Mouse (Mus musculus): ENCODE results near the gene Mgat5. TPM values are rescaled to one million over a fixed set of nuclear protein-coding genes. Genes with fewer than 3 reads are reported as not detected.
A peak's percentile ranks its signal among the peaks of the same experiment; 100 is the strongest.

The Mgat5 gene
- polyA plus RNA-seq, 1 experiment from 2014 or later, result 8.9 TPM

DNA sequence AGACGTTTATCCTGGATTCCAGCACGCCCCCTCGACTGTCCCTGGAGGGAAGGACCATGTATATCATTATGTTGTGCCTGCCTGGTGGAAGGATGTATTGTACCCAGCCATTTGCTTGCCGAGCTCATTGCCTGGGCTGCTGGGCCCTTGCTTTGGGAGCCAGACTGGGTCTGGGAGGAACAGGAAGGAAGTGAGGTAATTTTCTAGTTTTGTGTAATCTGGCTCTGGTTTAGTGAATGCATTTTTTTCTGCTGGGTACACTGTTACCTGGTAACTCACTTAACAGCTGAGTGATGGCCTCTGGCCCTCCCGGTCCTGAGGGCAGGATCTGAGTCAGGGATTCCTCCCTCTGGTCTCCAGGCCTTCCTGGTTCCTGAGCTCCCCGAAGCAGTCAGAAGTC is 35.1 kb downstream of the Mgat5 start:
- H3K4me3 ChIP-seq (ENCODE audit: low read depth, low read length), result no peak overlapping the region
- H3K4me2 ChIP-seq (replicated peaks; ENCODE audit: low read depth, low read length), result no peak overlapping the region
- H3K9ac ChIP-seq (replicated peaks; ENCODE audit: low read depth, low read length), result no peak overlapping the region
- H3K36me3 ChIP-seq (ENCODE audit: control insufficient read depth, insufficient read depth, low read length), result no peaks in the 10 kb centered on the region
- no peaks in the 10 kb centered on the region for H3K27me3 ChIP-seq (ENCODE audit: control insufficient read depth, insufficient read depth, low read length)
- H3K9me3 ChIP-seq (ENCODE audit: control insufficient read depth, low read depth, low read length), result no peaks in the 10 kb centered on the region
- 48% methylated on average over 6 of the region's 6 CpGs for WGBS
- H3K4me1 ChIP-seq (ENCODE audit: control insufficient read depth, insufficient read depth, low read length), result peaks cover 4% of the 10 kb centered on the region
- H3K27ac ChIP-seq (ENCODE audit: low read length), result no peak overlapping the region
- peak; percentile 21; the same call in 1 of the 2 replicates for ATAC-seq (ENCODE audit: insufficient number of reproducible peaks, insufficient read depth, low FRiP score, low read depth)

DNA sequence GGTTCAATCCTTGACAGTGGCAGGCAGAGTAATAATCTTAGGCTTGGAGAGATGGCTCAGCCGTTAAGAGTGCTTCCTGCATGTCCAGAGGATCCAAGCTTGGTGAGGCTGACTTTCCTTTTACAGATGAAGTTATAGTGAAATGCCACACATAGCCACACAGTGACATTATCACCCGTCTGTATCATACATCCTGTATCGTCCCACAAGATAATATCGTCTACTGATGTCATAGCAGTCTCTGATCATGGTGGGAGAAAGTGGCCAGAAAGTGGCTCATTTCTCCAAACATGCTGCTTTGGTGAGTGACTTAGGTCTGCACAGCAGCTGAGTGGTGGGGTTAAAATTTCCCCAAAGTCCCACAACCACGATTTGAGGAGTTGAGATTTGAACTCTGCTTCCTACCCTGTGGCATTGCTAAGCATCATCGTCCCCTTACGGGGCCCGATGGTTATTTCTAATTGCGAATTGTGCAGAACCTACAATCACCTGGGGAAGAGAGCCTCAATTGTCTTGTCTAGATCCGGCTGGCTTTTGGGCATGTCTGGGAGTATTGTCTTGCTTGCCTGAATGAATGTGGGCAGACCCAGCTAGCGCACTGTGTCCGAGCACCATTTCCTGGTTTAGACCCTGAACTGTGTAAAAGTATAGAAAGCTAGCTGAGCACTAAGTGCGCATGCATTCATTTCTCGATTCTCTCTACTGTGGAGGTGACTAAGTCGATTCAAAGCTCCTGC is 37.5 kb downstream of the Mgat5 start:
- Histone ChIP-seq H3K27me3 (ENCODE audit: control insufficient read depth, insufficient read depth, low read length) (no peaks in the 10 kb centered on the region), H3K36me3 (ENCODE audit: control insufficient read depth, insufficient read depth, low read length) (no peaks in the 10 kb centered on the region), H3K27ac (ENCODE audit: low read length) (no peak overlapping the region), H3K4me2 (replicated peaks; ENCODE audit: low read depth, low read length) (no peak overlapping the region), H3K9me3 (ENCODE audit: control insufficient read depth, low read depth, low read length) (no peaks in the 10 kb centered on the region), H3K4me1 (ENCODE audit: control insufficient read depth, insufficient read depth, low read length) (peaks cover 4% of the 10 kb centered on the region), H3K9ac (replicated peaks; ENCODE audit: low read depth, low read length) (no peak overlapping the region), H3K4me3 (ENCODE audit: low read depth, low read length) (no peak overlapping the region)
- 85% methylated on average over 15 of the region's 15 CpGs for WGBS
- no peak for ATAC-seq (ENCODE audit: insufficient number of reproducible peaks, insufficient read depth, low FRiP score, low read depth)

DNA sequence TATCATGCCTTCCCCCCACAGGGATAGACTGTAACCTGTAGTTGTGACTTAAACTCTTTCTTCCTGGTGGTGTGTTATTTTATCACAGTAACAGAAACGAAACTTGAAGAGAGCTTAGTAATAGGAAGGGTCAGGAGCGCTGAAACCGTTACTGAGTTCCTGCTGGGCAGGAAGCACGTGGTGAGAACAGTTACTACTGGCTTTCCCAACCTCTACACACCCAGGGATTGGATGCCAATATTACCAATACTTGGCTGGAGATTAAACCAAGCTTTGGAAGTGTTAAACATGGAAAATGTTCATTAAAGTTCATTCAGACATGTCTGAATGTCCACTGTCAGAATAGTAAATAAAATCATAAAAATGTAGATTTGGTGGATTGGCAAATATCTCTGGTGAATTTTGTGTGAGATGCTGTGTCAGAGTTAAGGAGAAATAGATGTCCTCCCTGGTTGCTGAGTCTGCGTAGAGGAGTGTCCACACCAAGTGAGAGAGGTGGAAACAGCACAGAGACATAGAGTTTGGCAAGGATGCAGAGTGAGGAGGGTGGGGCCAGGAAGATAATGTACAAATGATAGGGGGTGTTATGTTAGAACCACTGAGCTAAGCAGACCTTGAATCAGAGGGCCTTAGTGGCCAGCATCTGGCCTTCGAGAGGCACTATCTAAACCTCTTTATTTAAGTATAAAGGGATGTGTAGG is 38.2 kb downstream of the Mgat5 start:
- no peak for ATAC-seq (ENCODE audit: insufficient number of reproducible peaks, insufficient read depth, low FRiP score, low read depth)
- Histone ChIP-seq H3K9ac (replicated peaks; ENCODE audit: low read depth, low read length) (no peak overlapping the region), H3K4me2 (replicated peaks; ENCODE audit: low read depth, low read length) (no peak overlapping the region), H3K36me3 (ENCODE audit: control insufficient read depth, insufficient read depth, low read length) (no peaks in the 10 kb centered on the region), H3K27me3 (ENCODE audit: control insufficient read depth, insufficient read depth, low read length) (no peaks in the 10 kb centered on the region), H3K9me3 (ENCODE audit: control insufficient read depth, low read depth, low read length) (no peaks in the 10 kb centered on the region), H3K27ac (ENCODE audit: low read length) (no peak overlapping the region), H3K4me3 (ENCODE audit: low read depth, low read length) (no peak overlapping the region), H3K4me1 (ENCODE audit: control insufficient read depth, insufficient read depth, low read length) (peaks cover 4% of the 10 kb centered on the region)
- 70% methylated on average over 6 of the region's 6 CpGs for WGBS

DNA sequence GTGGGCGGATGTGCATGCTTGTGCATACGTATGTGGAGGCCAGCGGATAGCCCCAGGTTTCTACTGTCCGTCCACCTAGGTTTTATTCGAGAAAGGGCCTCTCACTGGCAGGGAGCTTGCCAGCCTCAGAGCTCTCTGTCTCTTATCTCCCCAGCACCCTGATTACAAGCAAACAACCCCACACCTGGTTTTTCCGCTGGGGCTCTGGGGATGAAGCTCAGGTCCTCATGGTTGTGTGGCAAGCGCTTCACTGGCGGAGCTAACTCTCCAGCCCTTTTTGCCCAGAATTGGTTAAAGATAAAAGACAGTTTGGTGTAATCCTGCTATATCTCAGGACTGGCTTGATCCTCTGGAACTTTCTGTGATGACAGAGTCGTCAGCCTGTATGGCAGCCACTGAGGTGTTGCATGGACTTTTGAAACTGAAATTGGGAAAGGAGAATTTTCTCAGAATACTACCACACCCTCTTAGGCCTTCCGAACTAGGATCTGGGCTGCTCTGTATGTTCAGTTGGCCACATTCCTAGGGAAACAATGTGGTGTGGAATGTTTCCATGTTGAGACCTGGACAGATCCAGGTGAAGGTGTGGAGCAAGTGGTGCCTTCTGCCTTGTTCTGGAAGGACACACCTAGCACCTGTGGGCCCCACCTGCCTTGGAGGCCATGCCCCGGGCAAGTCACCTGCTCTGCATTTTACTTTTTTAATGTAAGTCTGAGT is 39.4 kb downstream of the Mgat5 start:
- no peak overlapping the region for H3K4me3 ChIP-seq (ENCODE audit: low read depth, low read length)
- WGBS, result 80% methylated on average over 11 of the region's 11 CpGs
- H3K9ac ChIP-seq (replicated peaks; ENCODE audit: low read depth, low read length), result no peak overlapping the region
- ATAC-seq (ENCODE audit: insufficient number of reproducible peaks, insufficient read depth, low FRiP score, low read depth), result no peak
- no peaks in the 10 kb centered on the region for H3K36me3 ChIP-seq (ENCODE audit: control insufficient read depth, insufficient read depth, low read length)
- H3K4me1 ChIP-seq (ENCODE audit: control insufficient read depth, insufficient read depth, low read length), result peaks cover 4% of the 10 kb centered on the region
- H3K4me2 ChIP-seq (replicated peaks; ENCODE audit: low read depth, low read length), result no peak overlapping the region
- no peaks in the 10 kb centered on the region for H3K9me3 ChIP-seq (ENCODE audit: control insufficient read depth, low read depth, low read length)
- no peak overlapping the region for H3K27ac ChIP-seq (ENCODE audit: low read length)
- H3K27me3 ChIP-seq (ENCODE audit: control insufficient read depth, insufficient read depth, low read length), result no peaks in the 10 kb centered on the region

DNA sequence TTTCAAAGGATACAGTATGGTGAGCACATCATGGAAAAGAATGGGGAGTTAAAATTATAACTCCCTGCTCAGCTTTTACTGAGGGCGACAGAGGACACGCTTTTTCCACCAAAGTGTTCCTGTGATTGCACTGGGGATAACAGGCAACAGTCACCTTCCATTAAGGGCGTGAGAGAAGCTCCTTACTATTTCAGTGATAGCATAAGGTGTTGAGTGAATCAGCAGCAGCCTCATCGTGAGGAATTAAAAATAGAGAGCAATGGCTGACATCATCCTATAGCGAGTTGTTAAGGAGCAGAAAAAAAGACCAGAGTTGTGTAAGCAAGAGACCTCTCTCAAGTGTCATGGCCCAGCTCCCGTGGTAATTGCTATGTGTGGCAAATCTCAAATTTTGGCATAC is 41.3 kb downstream of the Mgat5 start:
- no peak for ATAC-seq (ENCODE audit: insufficient number of reproducible peaks, insufficient read depth, low FRiP score, low read depth)
- Histone ChIP-seq H3K9ac (replicated peaks; ENCODE audit: low read depth, low read length) (no peak overlapping the region), H3K27ac (ENCODE audit: low read length) (no peak overlapping the region), H3K4me1 (ENCODE audit: control insufficient read depth, insufficient read depth, low read length) (peaks cover 4% of the 10 kb centered on the region; the same call in 1 of the 2 replicates), H3K27me3 (ENCODE audit: control insufficient read depth, insufficient read depth, low read length) (no peaks in the 10 kb centered on the region), H3K4me2 (replicated peaks; ENCODE audit: low read depth, low read length) (no peak overlapping the region), H3K9me3 (ENCODE audit: control insufficient read depth, low read depth, low read length) (no peaks in the 10 kb centered on the region), H3K36me3 (ENCODE audit: control insufficient read depth, insufficient read depth, low read length) (no peaks in the 10 kb centered on the region), H3K4me3 (ENCODE audit: low read depth, low read length) (no peak overlapping the region)
- 80% methylated on average over 6 of the region's 6 CpGs for WGBS

DNA sequence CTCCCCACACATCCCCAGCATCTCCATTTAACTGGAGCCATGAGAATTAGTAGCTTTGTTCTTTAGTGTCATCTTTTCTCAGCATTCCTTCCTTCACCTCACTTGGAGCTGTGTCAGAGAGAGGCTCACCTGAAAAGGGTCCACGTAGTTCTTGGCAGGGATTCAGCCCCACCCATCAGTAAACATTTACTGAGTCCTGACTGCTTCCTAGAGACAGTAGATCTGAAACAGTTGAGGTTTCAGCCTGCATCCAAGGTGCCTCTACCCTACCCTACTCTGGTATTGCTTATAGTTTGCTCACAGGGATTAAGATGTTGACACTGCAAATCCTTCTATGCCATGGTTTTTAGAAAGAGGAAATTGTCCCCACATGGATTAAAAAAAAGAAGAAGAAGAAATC is 43.6 kb downstream of the Mgat5 start:
- H3K4me3 ChIP-seq (ENCODE audit: low read depth, low read length), result no peak overlapping the region
- no peak overlapping the region for H3K9ac ChIP-seq (replicated peaks; ENCODE audit: low read depth, low read length)
- ATAC-seq (ENCODE audit: insufficient number of reproducible peaks, insufficient read depth, low FRiP score, low read depth), result peak; percentile 51; the same call in 1 of the 2 replicates
- H3K4me2 ChIP-seq (replicated peaks; ENCODE audit: low read depth, low read length), result no peak overlapping the region
- H3K36me3 ChIP-seq (ENCODE audit: control insufficient read depth, insufficient read depth, low read length), result no peaks in the 10 kb centered on the region
- no peaks in the 10 kb centered on the region for H3K27me3 ChIP-seq (ENCODE audit: control insufficient read depth, insufficient read depth, low read length)
- H3K27ac ChIP-seq (ENCODE audit: low read length), result no peak overlapping the region
- peaks cover 4% of the 10 kb centered on the region; the same call in 1 of the 2 replicates for H3K4me1 ChIP-seq (ENCODE audit: control insufficient read depth, insufficient read depth, low read length)
- H3K9me3 ChIP-seq (ENCODE audit: control insufficient read depth, low read depth, low read length), result no peaks in the 10 kb centered on the region
- WGBS, result 38% methylated on average over 1 of the region's 1 CpGs

DNA sequence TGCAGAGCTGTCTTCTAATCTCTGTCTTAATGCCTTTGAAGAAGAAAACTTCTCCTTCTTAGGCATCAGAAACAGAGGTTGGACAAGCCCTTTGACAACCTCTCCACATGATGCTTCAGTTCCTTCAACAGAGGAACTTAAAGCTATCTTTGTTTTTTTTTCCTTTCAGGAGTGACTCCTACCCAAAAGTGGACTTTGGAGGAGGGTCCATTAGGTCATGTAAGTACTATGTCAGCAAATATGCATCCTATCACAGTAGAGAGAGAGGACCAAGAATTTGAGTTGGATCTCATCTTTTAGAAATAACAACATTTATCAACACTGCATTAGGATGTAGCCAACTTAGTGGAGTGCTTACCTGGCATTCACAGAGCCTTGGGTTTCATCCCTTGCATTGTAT is 44.8 kb downstream of the Mgat5 start:
- Histone ChIP-seq H3K36me3 (ENCODE audit: control insufficient read depth, insufficient read depth, low read length) (no peaks in the 10 kb centered on the region), H3K9me3 (ENCODE audit: control insufficient read depth, low read depth, low read length) (no peaks in the 10 kb centered on the region), H3K4me1 (ENCODE audit: control insufficient read depth, insufficient read depth, low read length) (no peaks in the 10 kb centered on the region), H3K27me3 (ENCODE audit: control insufficient read depth, insufficient read depth, low read length) (no peaks in the 10 kb centered on the region), H3K4me2 (replicated peaks; ENCODE audit: low read depth, low read length) (no peak overlapping the region), H3K9ac (replicated peaks; ENCODE audit: low read depth, low read length) (no peak overlapping the region), H3K27ac (ENCODE audit: low read length) (no peak overlapping the region), H3K4me3 (ENCODE audit: low read depth, low read length) (no peak overlapping the region)
- ATAC-seq (ENCODE audit: insufficient number of reproducible peaks, insufficient read depth, low FRiP score, low read depth), result no peak

DNA sequence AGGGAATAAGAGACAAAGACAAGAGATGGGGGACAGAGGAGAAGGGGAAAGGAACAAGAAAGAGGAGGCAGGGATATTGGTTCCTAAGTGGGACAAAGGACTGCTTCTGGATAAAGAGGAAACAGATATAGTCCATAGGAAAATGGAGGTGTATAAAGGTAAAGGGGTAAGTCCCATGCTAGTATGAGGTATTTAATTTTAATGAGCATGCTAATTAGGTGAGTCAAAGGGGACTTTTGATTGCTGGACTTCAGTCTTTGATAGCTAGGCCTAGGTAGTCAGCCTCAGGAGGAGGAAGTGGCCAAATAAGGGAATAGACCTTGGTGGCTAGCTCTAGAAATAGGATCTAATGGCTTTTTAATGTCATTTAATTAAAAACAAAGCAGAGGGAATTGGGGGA is 45.5 kb downstream of the Mgat5 start:
- H3K9ac ChIP-seq (replicated peaks; ENCODE audit: low read depth, low read length), result no peak overlapping the region
- H3K27ac ChIP-seq (ENCODE audit: low read length), result no peak overlapping the region
- no peak overlapping the region for H3K4me2 ChIP-seq (replicated peaks; ENCODE audit: low read depth, low read length)
- H3K4me3 ChIP-seq (ENCODE audit: low read depth, low read length), result no peak overlapping the region
- no peaks in the 10 kb centered on the region for H3K4me1 ChIP-seq (ENCODE audit: control insufficient read depth, insufficient read depth, low read length)
- H3K36me3 ChIP-seq (ENCODE audit: control insufficient read depth, insufficient read depth, low read length), result no peaks in the 10 kb centered on the region
- H3K27me3 ChIP-seq (ENCODE audit: control insufficient read depth, insufficient read depth, low read length), result no peaks in the 10 kb centered on the region
- ATAC-seq (ENCODE audit: insufficient number of reproducible peaks, insufficient read depth, low FRiP score, low read depth), result no peak
- no peaks in the 10 kb centered on the region for H3K9me3 ChIP-seq (ENCODE audit: control insufficient read depth, low read depth, low read length)

All from stomach, embryonic 14.5 days (tissue).